Mouse (Mus musculus): ENCODE data around the gene Plek2. TPM values are rescaled to one million over a fixed set of nuclear protein-coding genes. Genes with fewer than 3 reads are reported as not detected.
A peak's percentile ranks its signal among the peaks of the same experiment; 100 is the strongest.
"Not testable (repeated sequence)": the region's sequence is repeated elsewhere in the genome, so short reads cannot be mapped to it uniquely, and the experiment has no call there.

Gene Plek2
- polyA plus RNA-seq, 1 experiment from 2014 or later, result 53.6 TPM

DNA sequence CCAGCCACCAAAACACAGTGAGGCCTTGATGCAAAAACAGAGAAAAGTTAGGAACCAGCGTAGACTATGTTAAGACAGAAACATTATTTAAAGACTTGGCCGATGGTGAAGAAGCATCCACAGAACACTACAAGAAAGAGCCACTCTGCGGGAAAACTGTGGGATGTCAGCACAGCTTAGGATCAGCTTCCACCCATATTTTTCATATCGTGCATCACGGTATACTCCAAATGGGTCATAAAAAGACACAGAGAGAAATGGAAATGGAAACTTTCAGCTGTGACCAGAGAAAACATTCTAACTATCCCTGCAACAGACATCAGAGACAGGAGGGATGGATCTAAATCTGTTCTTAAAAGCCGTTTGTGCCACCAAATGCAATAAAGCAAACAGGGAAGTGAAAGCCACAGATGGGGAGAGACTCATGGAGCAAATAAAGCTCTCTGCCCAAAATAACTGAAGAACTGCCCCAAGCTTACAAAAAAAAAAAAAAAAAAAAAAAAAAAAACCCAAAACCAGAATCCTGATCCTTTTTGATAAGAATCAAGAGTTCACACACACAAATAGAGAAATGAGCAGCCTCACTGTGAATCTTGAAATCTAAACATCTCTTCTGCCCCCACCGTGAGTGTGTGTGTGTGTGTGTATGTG, 16.9 kb upstream of the Plek2 start:
- no peaks in the 10 kb centered on the region for H3K36me3 ChIP-seq
- no peak overlapping the region for H3K4me3 ChIP-seq
- no peak overlapping the region for H3K9ac ChIP-seq
- peaks cover 10% of the 10 kb centered on the region for H3K4me1 ChIP-seq
- no peaks in the 10 kb centered on the region for H3K9me3 ChIP-seq (replicated peaks)
- ATAC-seq, result no peak
- H3K27ac ChIP-seq, result no peak overlapping the region
- WGBS (ENCODE audit: insufficient replicate concordance), result 70% methylated on average over 7 of the region's 7 CpGs
- H3K4me2 ChIP-seq, result no peak overlapping the region
- peaks cover 16% of the 10 kb centered on the region for H3K27me3 ChIP-seq (replicated peaks)

DNA sequence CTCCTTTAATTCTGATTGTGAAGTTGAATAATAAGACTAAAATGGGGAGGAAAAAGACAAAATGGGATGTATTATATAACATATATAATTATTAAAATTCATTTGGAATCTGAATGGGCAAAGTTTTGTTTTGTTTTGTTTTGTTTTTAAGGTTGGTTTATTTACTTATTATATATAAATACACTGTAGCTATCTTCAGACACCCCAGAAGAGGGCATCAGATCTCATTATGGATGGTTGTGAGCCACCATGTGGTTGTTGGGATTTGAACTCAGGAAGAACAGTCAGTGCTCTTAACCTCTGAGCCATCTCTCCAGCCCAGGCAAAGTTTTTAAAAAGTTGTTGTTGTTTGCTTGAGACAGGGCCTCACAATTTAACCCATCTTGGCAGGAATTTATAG, 16.2 kb upstream of the Plek2 start:
- H3K27me3 ChIP-seq (replicated peaks); H3K4me3 ChIP-seq; H3K27ac ChIP-seq; H3K4me2 ChIP-seq; H3K36me3 ChIP-seq; ATAC-seq; H3K9me3 ChIP-seq (replicated peaks); H3K9ac ChIP-seq: not testable (repeated sequence)
- H3K4me1 ChIP-seq, result peaks cover 16% of the 10 kb centered on the region

GRCm38 (mm10) chr12:78922058-78922457, 15.3 kb upstream of the Plek2 start:
- H3K27me3 ChIP-seq (replicated peaks), result peaks cover 3% of the 10 kb centered on the region; the same call in 1 of the 2 replicates
- H3K9me3 ChIP-seq (replicated peaks), result no peaks in the 10 kb centered on the region
- no peak overlapping the region for H3K27ac ChIP-seq
- WGBS (ENCODE audit: insufficient replicate concordance), result 66% methylated on average over 3 of the region's 3 CpGs
- H3K4me2 ChIP-seq, result no peak overlapping the region
- no peak for ATAC-seq
- no peak overlapping the region for H3K4me3 ChIP-seq
- no peaks in the 10 kb centered on the region for H3K36me3 ChIP-seq
- no peak overlapping the region for H3K9ac ChIP-seq
- H3K4me1 ChIP-seq, result peaks cover 21% of the 10 kb centered on the region

GRCm38 (mm10) chr12:78921421-78921820, 14.7 kb upstream of the Plek2 start:
- no peak overlapping the region for H3K4me3 ChIP-seq
- H3K4me1 ChIP-seq, result peaks cover 24% of the 10 kb centered on the region
- H3K9ac ChIP-seq, result no peak overlapping the region
- H3K9me3 ChIP-seq (replicated peaks), result no peaks in the 10 kb centered on the region; the same call in 1 of the 2 replicates
- H3K27ac ChIP-seq, result no peak overlapping the region
- no peak for ATAC-seq
- H3K4me2 ChIP-seq, result no peak overlapping the region
- H3K27me3 ChIP-seq (replicated peaks), result peaks cover 3% of the 10 kb centered on the region; the same call in 1 of the 2 replicates
- WGBS (ENCODE audit: insufficient replicate concordance), result 65% methylated on average over 4 of the region's 4 CpGs
- H3K36me3 ChIP-seq, result no peaks in the 10 kb centered on the region

DNA sequence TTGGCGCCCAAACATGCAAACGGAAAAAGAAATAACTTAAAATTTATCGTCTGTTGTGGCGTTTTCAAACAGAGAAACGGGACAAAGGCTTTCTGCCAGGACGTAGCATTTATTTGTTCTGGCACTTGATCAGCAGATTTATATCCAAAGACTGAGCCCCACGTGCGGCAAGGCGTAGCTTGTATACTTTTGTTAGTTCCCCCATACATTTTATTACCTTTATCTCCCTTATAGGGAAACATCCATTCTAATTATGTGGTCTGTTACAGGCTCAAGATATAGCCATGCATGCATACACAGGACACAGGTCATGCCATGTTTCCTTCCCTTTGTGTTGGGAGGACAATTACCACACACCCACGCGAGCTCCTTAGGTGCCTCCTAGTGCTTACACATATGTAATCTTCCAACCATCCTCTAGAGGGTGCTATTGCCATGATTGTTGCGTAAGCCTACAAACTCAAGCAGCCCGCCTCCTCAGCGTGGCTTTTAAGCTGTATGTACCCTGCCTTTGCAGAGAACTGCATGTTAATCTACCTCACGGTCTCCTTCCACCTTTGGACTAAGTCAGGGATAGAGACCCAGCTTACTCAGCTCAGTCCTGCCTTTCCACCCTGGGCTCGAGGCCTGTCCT, 12.4 kb upstream of the Plek2 start:
- Histone ChIP-seq H3K9ac (peak overlapping the region; percentile 42; the same call in 1 of the 2 replicates), H3K4me3 (no peak overlapping the region), H3K4me1 (peaks cover 46% of the 10 kb centered on the region), H3K4me2 (peak overlapping the region; percentile 54), H3K27me3 (replicated peaks) (no peaks in the 10 kb centered on the region; the same call in 1 of the 2 replicates), H3K9me3 (replicated peaks) (no peaks in the 10 kb centered on the region; the same call in 1 of the 2 replicates), H3K36me3 (no peaks in the 10 kb centered on the region), H3K27ac (0 out of 2 replicates have a peak overlapping the region, but pooled peaks have one; percentile 37)
- peak; percentile 38; the same call in 1 of the 2 replicates for ATAC-seq
- 31% methylated on average over 16 of the region's 16 CpGs for WGBS (ENCODE audit: insufficient replicate concordance)

DNA sequence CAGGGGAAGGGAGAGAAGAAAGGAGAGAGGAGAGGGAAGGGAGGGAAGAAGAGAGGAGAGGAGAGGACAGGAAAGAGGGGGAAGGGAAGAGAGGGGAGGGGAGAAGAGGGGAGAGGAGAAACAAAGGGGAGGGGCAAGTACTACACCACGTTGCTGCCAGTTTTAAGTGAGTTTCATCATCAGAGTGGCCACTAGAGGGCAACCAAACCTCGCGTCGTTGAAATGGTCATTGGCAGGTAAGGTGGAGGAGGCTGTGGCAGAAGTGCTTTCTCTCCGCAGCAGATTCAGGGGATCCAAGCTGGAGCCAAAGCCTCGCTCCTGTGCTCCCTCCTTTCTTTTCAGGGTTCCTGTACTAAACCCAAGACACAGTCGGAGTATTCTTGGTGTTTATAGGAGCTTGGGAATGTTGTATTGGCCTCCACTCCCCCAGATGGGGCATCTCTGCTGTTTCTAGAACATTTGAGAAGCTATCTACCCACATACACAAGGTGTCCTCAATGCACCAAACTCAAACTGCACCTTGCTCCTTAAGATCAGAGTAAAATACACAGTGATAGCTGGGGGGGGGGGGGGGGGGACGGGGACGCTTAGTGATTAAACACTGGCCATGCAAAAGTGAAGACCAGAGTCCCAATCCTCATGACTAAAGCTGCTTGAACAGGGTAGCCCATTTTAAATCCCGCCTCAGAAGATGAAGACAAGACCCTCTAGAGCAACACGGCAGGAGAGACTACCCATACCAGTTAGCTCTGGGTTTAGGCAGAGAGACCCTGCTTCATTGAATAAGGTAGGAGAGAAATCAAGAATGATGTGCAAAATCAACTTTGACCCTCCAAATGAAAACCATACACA, 11.7 kb upstream of the Plek2 start:
- H3K27ac ChIP-seq, result peak overlapping the region; percentile 37; the same call in 1 of the 2 replicates
- H3K4me2 ChIP-seq, result peak overlapping the region; percentile 54
- WGBS (ENCODE audit: insufficient replicate concordance), result 14% methylated on average over 11 of the region's 11 CpGs
- H3K9ac ChIP-seq, result peak overlapping the region; percentile 42; the same call in 1 of the 2 replicates
- no peaks in the 10 kb centered on the region for H3K36me3 ChIP-seq
- ATAC-seq, result peak; percentile 60
- H3K4me1 ChIP-seq, result peaks cover 53% of the 10 kb centered on the region
- H3K9me3 ChIP-seq (replicated peaks), result no peaks in the 10 kb centered on the region; the same call in 1 of the 2 replicates
- no peak overlapping the region for H3K4me3 ChIP-seq
- H3K27me3 ChIP-seq (replicated peaks), result peaks cover 2% of the 10 kb centered on the region

- peak overlapping the region; percentile 84 for H3K4me2 ChIP-seq
- H3K9me3 ChIP-seq (replicated peaks), result no peaks in the 10 kb centered on the region; the same call in 1 of the 2 replicates
- peak overlapping the region; percentile 12; the same call in 1 of the 2 replicates for H3K4me3 ChIP-seq
- peak overlapping the region; percentile 98 for H3K27ac ChIP-seq
- ATAC-seq, result no peak
- H3K27me3 ChIP-seq (replicated peaks), result peaks cover 18% of the 10 kb centered on the region
- peak overlapping the region; percentile 61; the same call in 1 of the 2 replicates for H3K9ac ChIP-seq
- 68% methylated on average over 3 of the region's 3 CpGs for WGBS (ENCODE audit: insufficient replicate concordance)
- H3K36me3 ChIP-seq, result no peaks in the 10 kb centered on the region
- H3K4me1 ChIP-seq, result peaks cover 73% of the 10 kb centered on the region
These were observed 9.5 kb upstream of the Plek2 start for GRCm38 (mm10) chr12:78916278-78916677.

- 22% methylated on average over 3 of the region's 3 CpGs for WGBS (ENCODE audit: insufficient replicate concordance)
- H3K9me3 ChIP-seq (replicated peaks), result no peaks in the 10 kb centered on the region; the same call in 1 of the 2 replicates
- H3K4me2 ChIP-seq, result peak overlapping the region; percentile 84
- H3K9ac ChIP-seq, result peak overlapping the region; percentile 61
- peaks cover 80% of the 10 kb centered on the region for H3K4me1 ChIP-seq
- H3K36me3 ChIP-seq, result no peaks in the 10 kb centered on the region
- H3K27me3 ChIP-seq (replicated peaks), result peaks cover 22% of the 10 kb centered on the region
- H3K27ac ChIP-seq, result peak overlapping the region; percentile 98
- peak overlapping the region; percentile 12; the same call in 1 of the 2 replicates for H3K4me3 ChIP-seq
- ATAC-seq, result peak; percentile 74
These were observed 8.8 kb upstream of the Plek2 start for GRCm38 (mm10) chr12:78915561-78915960.

GRCm38 (mm10) chr12:78914458-78914857, 7.7 kb upstream of the Plek2 start:
- no peaks in the 10 kb centered on the region; the same call in 1 of the 2 replicates for H3K9me3 ChIP-seq (replicated peaks)
- peak overlapping the region; percentile 66; the same call in 1 of the 2 replicates for H3K4me3 ChIP-seq
- no peak for ATAC-seq
- peak overlapping the region; percentile 98 for H3K27ac ChIP-seq
- 72% methylated on average over 4 of the region's 4 CpGs for WGBS (ENCODE audit: insufficient replicate concordance)
- peaks cover 23% of the 10 kb centered on the region for H3K27me3 ChIP-seq (replicated peaks)
- H3K9ac ChIP-seq, result no peak overlapping the region; the same call in 1 of the 2 replicates
- H3K36me3 ChIP-seq, result no peaks in the 10 kb centered on the region
- peak overlapping the region; percentile 84 for H3K4me2 ChIP-seq
- peaks cover 89% of the 10 kb centered on the region for H3K4me1 ChIP-seq

DNA sequence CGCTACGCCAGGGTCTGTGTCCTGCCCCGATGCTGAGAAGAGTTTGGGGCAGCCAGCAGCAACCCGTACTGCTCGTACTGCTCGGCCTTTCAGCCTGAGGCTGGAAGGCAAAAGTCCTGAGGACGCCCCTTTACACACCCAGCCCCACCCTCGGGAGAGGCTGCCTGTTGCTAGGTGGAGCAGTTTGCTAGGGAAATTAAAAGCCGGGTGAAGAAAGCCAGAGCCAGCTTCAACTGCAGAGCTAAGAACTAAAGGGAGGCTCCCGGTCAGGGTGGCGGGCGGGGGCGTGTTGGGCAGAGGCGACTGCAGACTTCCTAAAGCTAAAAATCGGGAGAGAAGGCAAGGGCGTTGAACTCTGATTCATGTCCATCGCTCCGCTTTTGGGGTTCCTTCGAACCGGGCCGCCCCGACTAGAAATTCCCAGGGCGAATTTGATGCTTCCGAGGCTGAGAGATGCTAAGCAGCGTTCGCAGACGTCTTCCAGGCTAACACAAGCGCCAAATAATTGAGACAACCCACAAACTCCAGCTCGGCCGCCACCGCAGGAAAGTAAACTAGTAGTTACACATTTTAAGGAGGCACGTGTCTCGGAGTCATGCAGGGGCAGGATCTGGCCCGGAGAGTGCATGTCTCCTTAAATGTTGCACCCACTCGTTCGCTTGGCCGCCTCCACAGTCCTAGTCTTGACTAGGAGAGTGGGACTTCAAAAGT, 5.1 kb upstream of the Plek2 start:
- peak; percentile 76 for ATAC-seq
- no peaks in the 10 kb centered on the region for H3K36me3 ChIP-seq
- peak overlapping the region; percentile 98 for H3K27ac ChIP-seq
- H3K9ac ChIP-seq, result peak overlapping the region; percentile 81
- peak overlapping the region; percentile 84 for H3K4me2 ChIP-seq
- H3K4me3 ChIP-seq, result peak overlapping the region; percentile 66
- 2% methylated on average over 37 of the region's 37 CpGs for WGBS (ENCODE audit: insufficient replicate concordance)
- peaks cover 94% of the 10 kb centered on the region for H3K4me1 ChIP-seq
- H3K9me3 ChIP-seq (replicated peaks), result peaks cover 7% of the 10 kb centered on the region
- peaks cover 23% of the 10 kb centered on the region for H3K27me3 ChIP-seq (replicated peaks)

All from liver, embryonic 12.5 days (tissue).